Mouse (Mus musculus) liver, embryonic 14.5 days (tissue): ENCODE data around the gene Msl1.

Source experiments
- CTCF ChIP-seq: IDR thresholded peaks from 2 replicates; pipeline ENCODE4 v1.5.1; 2016; ENCODE audit warnings: antibody characterized with exemption, low read depth, control low read depth
- EP300 ChIP-seq: IDR thresholded peaks from 2 replicates; pipeline ENCODE4 v1.6.1; 2016; ENCODE audit warnings: antibody characterized with exemption, low read depth

- TF ChIP-seq CTCF (no peak), EP300 (no peak)
Observed at GRCm38 (mm10) chr11:98854116-98854515, 58.8 kb downstream of the Msl1 start.
